Mouse (Mus musculus): ENCODE data around the gene She.

GRCm38 (mm10) chr3:89875781-89876180 is 44.6 kb downstream of the She start:
- TF ChIP-seq POLR2A (IDR thresholded peaks at IDR 0.05; ENCODE audit: insufficient read depth, low read length) (no peak), EP300 (IDR thresholded peaks at IDR 0.05; ENCODE audit: insufficient read depth, low read depth, low read length) (no peak), CTCF (IDR thresholded peaks at IDR 0.05; ENCODE audit: low read depth, low read length) (no peak)
